ENCODE assay signal across 8 mouse cellular contexts in the genomic region with DNA sequence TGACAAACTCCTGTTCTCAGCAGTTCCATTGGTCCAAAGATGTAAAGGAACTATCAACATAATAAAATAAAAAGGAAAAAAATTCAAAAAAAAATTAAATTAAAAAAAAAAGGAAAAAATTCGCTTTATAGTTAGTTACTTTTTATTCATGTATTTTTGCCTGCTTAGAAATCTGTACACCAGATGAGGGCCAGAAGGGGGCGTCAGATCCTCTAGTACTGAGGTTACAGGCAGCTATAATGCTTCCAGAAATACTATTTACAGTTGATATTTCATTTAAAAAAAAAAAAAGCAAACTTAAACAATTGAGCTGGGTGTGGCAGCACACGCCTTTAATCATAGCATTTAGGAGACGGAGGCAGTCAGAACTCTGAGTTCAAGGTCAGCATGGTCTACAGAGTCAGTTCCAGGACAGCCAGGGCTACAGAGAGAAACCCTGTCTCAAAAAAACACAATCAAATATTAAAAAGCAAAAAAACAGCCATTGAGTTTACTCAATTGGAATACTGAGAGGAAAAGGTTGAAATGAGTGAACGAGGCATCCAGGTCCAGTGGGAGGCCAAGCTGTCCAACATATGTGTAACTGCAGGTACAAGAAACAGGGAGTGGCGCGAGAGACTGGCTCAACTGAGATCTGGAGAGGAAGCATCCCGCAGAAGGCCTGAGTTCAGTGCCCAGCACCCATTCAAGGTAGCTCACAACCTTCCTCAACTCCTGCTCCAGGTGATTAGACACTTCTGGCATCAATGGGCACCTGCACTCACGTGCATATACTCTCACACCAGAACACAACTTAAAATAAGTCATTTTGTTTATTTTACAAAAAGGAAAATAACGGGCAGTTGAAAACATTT. TPM values are rescaled to one million over a fixed set of nuclear protein-coding genes. Genes with fewer than 3 reads are reported as not detected.
A peak's percentile ranks its signal among the peaks of the same experiment; 100 is the strongest.
DNase-seq lines count a peak whose midpoint lies in the region; ATAC-seq and TF ChIP-seq lines count a peak whose summit lies in the region.

No protein-coding gene starts in this region.

- no peak for ATAC-seq in forebrain, postnatal 0 days
- ATAC-seq in liver, embryonic 15.5 days (ENCODE audit: insufficient read depth) = no peak
- no peak for ATAC-seq in erythroid progenitor cell, adult 5-6 weeks (replicated peaks; ENCODE audit: low FRiP score, poor library complexity, severe bottlenecking)

- H3K4me2 ChIP-seq in forebrain, postnatal 0 days (ENCODE audit: low read depth) = peak overlapping the region; percentile 95
- peak overlapping the region; percentile 95 for H3K4me2 ChIP-seq in liver, embryonic 15.5 days

- H3K27me3 ChIP-seq in heart, embryonic 10.5 days (ENCODE audit: insufficient read depth, poor library complexity, severe bottlenecking) = no peaks in the 10 kb centered on the region
- H3K27me3 ChIP-seq in forebrain, postnatal 0 days (ENCODE audit: insufficient read depth, low read length) = no peaks in the 10 kb centered on the region
- H3K27me3 ChIP-seq in liver, embryonic 15.5 days = no peaks in the 10 kb centered on the region

- H3K27ac ChIP-seq in heart, embryonic 10.5 days = peak overlapping the region; percentile 99; the same call in 1 of the 2 replicates
- H3K27ac ChIP-seq in forebrain, postnatal 0 days (ENCODE audit: low read depth, low read length) = no peak overlapping the region
- peak overlapping the region; percentile 99 for H3K27ac ChIP-seq in liver, embryonic 15.5 days (replicated peaks)

- H3K36me3 ChIP-seq in heart, embryonic 10.5 days = peaks cover 29% of the 10 kb centered on the region
- H3K36me3 ChIP-seq in forebrain, postnatal 0 days (ENCODE audit: insufficient read depth) = peaks cover 15% of the 10 kb centered on the region
- peaks cover 36% of the 10 kb centered on the region for H3K36me3 ChIP-seq in liver, embryonic 15.5 days (replicated peaks)

- H3K9me3 ChIP-seq in heart, embryonic 10.5 days = no peaks in the 10 kb centered on the region
- H3K9me3 ChIP-seq in forebrain, postnatal 0 days (ENCODE audit: low read length) = no peaks in the 10 kb centered on the region
- H3K9me3 ChIP-seq in liver, embryonic 15.5 days (replicated peaks) = no peaks in the 10 kb centered on the region

- WGBS in heart, embryonic 10.5 days = 60% methylated on average over 10 of the region's 10 CpGs
- WGBS in forebrain, postnatal 0 days = 61% methylated on average over 10 of the region's 10 CpGs
- WGBS in liver, embryonic 15.5 days (ENCODE audit: insufficient replicate concordance) = 29% methylated on average over 10 of the region's 10 CpGs

- H3K4me1 ChIP-seq in heart, embryonic 10.5 days = peaks cover 20% of the 10 kb centered on the region
- H3K4me1 ChIP-seq in forebrain, postnatal 0 days (ENCODE audit: insufficient read depth) = peaks cover 5% of the 10 kb centered on the region; the same call in 1 of the 2 replicates
- H3K4me1 ChIP-seq in liver, embryonic 15.5 days (replicated peaks) = peaks cover 72% of the 10 kb centered on the region

- peak overlapping the region; percentile 83; the same call in 1 of the 2 replicates for H3K9ac ChIP-seq in forebrain, postnatal 0 days
- peak overlapping the region; percentile 98 for H3K9ac ChIP-seq in liver, embryonic 15.5 days

- peak; percentile 37; the same call in 1 of the 2 replicates for TF ChIP-seq CTCF in forebrain, postnatal 0 days (IDR thresholded peaks at IDR 0.05; ENCODE audit: low read depth)

- DNase-seq in heart, embryonic 10.5 days (ENCODE audit: low spot score) = peak; percentile 73
- DNase-seq in heart, adult 8-10 months (ENCODE audit: low spot score) = no peak
- DNase-seq in c-Kit-positive CD71-positive TER-119-negative erythroid progenitor cells, embryonic 14.5 days (ENCODE audit: low read depth) = peak; percentile 70
- peak; percentile 54 for DNase-seq in forebrain, postnatal 0 days
- DNase-seq in kidney, postnatal 10 days = peak; percentile 70
- peak; percentile 28 for DNase-seq in right cerebral cortex, adult 18-20 months

- peak overlapping the region; percentile 88 for H3K4me3 ChIP-seq in heart, embryonic 10.5 days
- H3K4me3 ChIP-seq in forebrain, postnatal 0 days (ENCODE audit: low read depth, low read length) = peak overlapping the region; percentile 59
- peak overlapping the region; percentile 92 for H3K4me3 ChIP-seq in liver, embryonic 15.5 days (replicated peaks)

RNA-seq across cellular contexts. Expression of a gene that starts 2.1 kb away (rescaled TPM):
- polyA plus RNA-seq in heart, embryonic 10.5 days (2016; fragmentation: Nextera tagmentation; extraction: Ambion mirVana) = 76.7 and 99.6 TPM in 2 replicates
- total RNA-seq in heart, adult 8-10 months (2022) = 10 to 100 TPM; 58.4 to 73.7 (median 68.2) TPM
- 62.5 and 109 TPM in 2 replicates for total RNA-seq in forebrain, postnatal 0 days (2014; rRNA removed)
- 148 and 172 TPM in 2 replicates for polyA plus RNA-seq in forebrain, postnatal 0 days (2015; fragmentation: Nextera tagmentation; extraction: Ambion mirVana)
- 67.2 and 69.0 TPM in 2 replicates for polyA plus RNA-seq in liver, embryonic 15.5 days (2015; fragmentation: Nextera tagmentation; extraction: Ambion mirVana)
- 129 and 165 TPM in 2 replicates for total RNA-seq in erythroid progenitor cell, adult 5-6 weeks (2015; ENCODE audit: low replicate concordance)
- 36.3 and 55.8 TPM in 2 replicates for total RNA-seq in erythroid progenitor cell, adult 5-6 weeks (2017; ENCODE audit: low replicate concordance)

RNA-seq across cellular contexts. Expression of a gene that starts 16.4 kb away (rescaled TPM):
- polyA plus RNA-seq in heart, embryonic 10.5 days (2016; fragmentation: Nextera tagmentation; extraction: Ambion mirVana) = 0.18 and 0.20 TPM in 2 replicates
- total RNA-seq in heart, adult 8-10 months (2022) = under 1 TPM in 2 of 4 experiments, not detected in 2; 0.08 to 0.16 TPM
- total RNA-seq in forebrain, postnatal 0 days (2014; rRNA removed) = 0.38 and 0.52 TPM in 2 replicates
- 0.30 and 0.65 TPM in 2 replicates for polyA plus RNA-seq in forebrain, postnatal 0 days (2015; fragmentation: Nextera tagmentation; extraction: Ambion mirVana)
- polyA plus RNA-seq in liver, embryonic 15.5 days (2015; fragmentation: Nextera tagmentation; extraction: Ambion mirVana) = 0.20 TPM in 1 of 2 replicates, not detected in the other
- 3.4 TPM in 1 of 2 replicates, not detected in the other for total RNA-seq in erythroid progenitor cell, adult 5-6 weeks (2015; ENCODE audit: low replicate concordance)
- not detected in 2 replicates for total RNA-seq in erythroid progenitor cell, adult 5-6 weeks (2017; ENCODE audit: low replicate concordance)

RNA-seq across cellular contexts. Expression of a gene that starts 31.4 kb away (rescaled TPM):
- polyA plus RNA-seq in heart, embryonic 10.5 days (2016; fragmentation: Nextera tagmentation; extraction: Ambion mirVana) = 0.90 and 1.4 TPM in 2 replicates
- total RNA-seq in heart, adult 8-10 months (2022) = not detected
- total RNA-seq in forebrain, postnatal 0 days (2014; rRNA removed) = 0.38 and 0.69 TPM in 2 replicates
- 0.07 and 0.09 TPM in 2 replicates for polyA plus RNA-seq in forebrain, postnatal 0 days (2015; fragmentation: Nextera tagmentation; extraction: Ambion mirVana)
- polyA plus RNA-seq in liver, embryonic 15.5 days (2015; fragmentation: Nextera tagmentation; extraction: Ambion mirVana) = 0.03 TPM in 2 replicates
- total RNA-seq in erythroid progenitor cell, adult 5-6 weeks (2015; ENCODE audit: low replicate concordance) = 0.36 TPM in 1 of 2 replicates, not detected in the other
- total RNA-seq in erythroid progenitor cell, adult 5-6 weeks (2017; ENCODE audit: low replicate concordance) = 0.38 TPM in 1 of 2 replicates, not detected in the other

RNA-seq across cellular contexts. Expression of a gene that starts 32.1 kb away (rescaled TPM):
- polyA plus RNA-seq in heart, embryonic 10.5 days (2016; fragmentation: Nextera tagmentation; extraction: Ambion mirVana) = 28.3 and 33.0 TPM in 2 replicates
- 10 to 100 TPM in 3 of 4 experiments, 1 to 10 TPM in 1; 8.6 to 12.0 (median 10.8) TPM for total RNA-seq in heart, adult 8-10 months (2022)
- 23.6 and 25.5 TPM in 2 replicates for total RNA-seq in forebrain, postnatal 0 days (2014; rRNA removed)
- polyA plus RNA-seq in forebrain, postnatal 0 days (2015; fragmentation: Nextera tagmentation; extraction: Ambion mirVana) = 12.9 and 13.9 TPM in 2 replicates
- 20.7 and 22.6 TPM in 2 replicates for polyA plus RNA-seq in liver, embryonic 15.5 days (2015; fragmentation: Nextera tagmentation; extraction: Ambion mirVana)
- total RNA-seq in erythroid progenitor cell, adult 5-6 weeks (2015; ENCODE audit: low replicate concordance) = 38.6 and 41.1 TPM in 2 replicates
- total RNA-seq in erythroid progenitor cell, adult 5-6 weeks (2017; ENCODE audit: low replicate concordance) = 9.5 and 13.2 TPM in 2 replicates
